Mouse (Mus musculus) ovary, postnatal 36 days (tissue): ENCODE results near the gene Cdk12.
A peak's percentile ranks its signal among the peaks of the same experiment; 100 is the strongest.
"Not testable (repeated sequence)": the region's sequence is repeated elsewhere in the genome, so short reads cannot be mapped to it uniquely, and the experiment has no call there.

Experiments
- DNase-seq: peaks from one replicate; pipeline ENCODE4 v3.0.0; 2022; ENCODE audit warnings: low spot score, mixed read lengths

The Cdk12 gene

GRCm38 (mm10) chr11:98202641-98203350 is at the start of gene Cdk12:
Gene Cdk12 (plus strand): TSS chr11:98203059.
- peak; percentile 93 for DNase-seq

- DNase-seq = no peak
Observed at GRCm38 (mm10) chr11:98155094-98155493, 47.8 kb upstream of the Cdk12 start.

- no peak for DNase-seq
Observed at GRCm38 (mm10) chr11:98168400-98168799, 34.5 kb upstream of the Cdk12 start.

- not testable (repeated sequence) for DNase-seq
Observed at GRCm38 (mm10) chr11:98182149-98182548, 20.7 kb upstream of the Cdk12 start.

GRCm38 (mm10) chr11:98187640-98188395 is 15.0 kb upstream of the Cdk12 start:
- no peak for DNase-seq

- DNase-seq = no peak
Observed at GRCm38 (mm10) chr11:98190820-98191219, 12.0 kb upstream of the Cdk12 start.

- peak; percentile 86 for DNase-seq
Observed at GRCm38 (mm10) chr11:98192901-98193805, 9.7 kb upstream of the Cdk12 start, which contains the start of gene Med1. Gene Med1 (minus strand): TSS chr11:98193293.

GRCm38 (mm10) chr11:98201791-98202640 is 843 bp upstream of the Cdk12 start:
- DNase-seq = peak; percentile 24

- no peak for DNase-seq
Observed at GRCm38 (mm10) chr11:98203351-98203911, 572 bp downstream of the Cdk12 start.

- DNase-seq = peak; percentile 15
Observed at GRCm38 (mm10) chr11:98203931-98204421, 1.1 kb downstream of the Cdk12 start.

GRCm38 (mm10) chr11:98205463-98205862 is 2.6 kb downstream of the Cdk12 start:
- no peak for DNase-seq

GRCm38 (mm10) chr11:98206281-98206680 is 3.4 kb downstream of the Cdk12 start:
- DNase-seq = not testable (repeated sequence)

GRCm38 (mm10) chr11:98209661-98210060 is 6.8 kb downstream of the Cdk12 start:
- not testable (repeated sequence) for DNase-seq

GRCm38 (mm10) chr11:98213311-98213710 is 10.5 kb downstream of the Cdk12 start:
- DNase-seq = no peak

GRCm38 (mm10) chr11:98226349-98226748 is 23.5 kb downstream of the Cdk12 start:
- no peak for DNase-seq

GRCm38 (mm10) chr11:98238416-98238815 is 35.6 kb downstream of the Cdk12 start:
- DNase-seq = no peak

- no peak for DNase-seq
Observed at GRCm38 (mm10) chr11:98238995-98239394, 36.1 kb downstream of the Cdk12 start.

- DNase-seq = not testable (repeated sequence)
Observed at GRCm38 (mm10) chr11:98242910-98243309, 40.1 kb downstream of the Cdk12 start.

GRCm38 (mm10) chr11:98244415-98244814 is 41.6 kb downstream of the Cdk12 start:
- no peak for DNase-seq

GRCm38 (mm10) chr11:98247325-98247724 is 44.5 kb downstream of the Cdk12 start:
- DNase-seq = no peak

GRCm38 (mm10) chr11:98253807-98254206 is 50.9 kb downstream of the Cdk12 start:
- DNase-seq = no peak
